Mouse (Mus musculus) CD4-positive, CD25-positive, alpha-beta regulatory T cell, adult 4 months (primary cell): ENCODE measurements around the gene Cd300lf. TPM values are rescaled to one million over a fixed set of nuclear protein-coding genes. Genes with fewer than 3 reads are reported as not detected.

Experiments
- ATAC-seq: one replicate; pipeline ENCODE4 v1.8.0; 2017
- polyA plus RNA-seq, 2 experiments: library from polyadenylated mRNA; unstranded; fragments of 100-300 nt; shearing (Covaris generic); gene quantifications; one replicate each; pipeline ENCODE4 v1.2.1; 2017

Gene Cd300lf
- polyA plus RNA-seq, 2 experiments from 2014 or later = 0.51 to 1.0 TPM

- no peak for ATAC-seq
Measured at GRCm38 (mm10) chr11:115075407-115075806, 58.4 kb downstream of the Cd300lf start.

- no peak for ATAC-seq
Measured at GRCm38 (mm10) chr11:115073002-115073401, 60.8 kb downstream of the Cd300lf start.

- ATAC-seq = no peak
Measured at GRCm38 (mm10) chr11:115071631-115072294, 62.0 kb downstream of the Cd300lf start.

GRCm38 (mm10) chr11:115071015-115071551 lies 62.7 kb downstream of the Cd300lf start:
- no peak for ATAC-seq

- no peak for ATAC-seq
Measured at GRCm38 (mm10) chr11:115066768-115067167, 67.0 kb downstream of the Cd300lf start.

Other genes with a start within 250 kb of the Cd300lf start
- under 1 TPM; 0.11 to 0.37 TPM for gene Cd300a, start 244.0 kb downstream of the Cd300lf start, polyA plus RNA-seq
- gene Cd300lb, start 199.6 kb downstream of the Cd300lf start, polyA plus RNA-seq = under 1 TPM in 1 of 2 experiments, not detected in 1; 0.34 TPM
- not detected for gene Cd300c, start 164.8 kb downstream of the Cd300lf start, polyA plus RNA-seq
- gene Cd300ld, start 144.1 kb downstream of the Cd300lf start, polyA plus RNA-seq = not detected
- under 1 TPM in 1 of 2 experiments, not detected in 1; 0.54 TPM for gene Cd300c2, start 132.1 kb downstream of the Cd300lf start, polyA plus RNA-seq
- gene Cd300ld2, start 117.8 kb downstream of the Cd300lf start, polyA plus RNA-seq = not detected
- not detected for gene Cd300ld4, start 107.0 kb downstream of the Cd300lf start, polyA plus RNA-seq
- not detected for gene Cd300ld5, start 96.2 kb downstream of the Cd300lf start, polyA plus RNA-seq
- gene Cd300ld3, start 85.6 kb downstream of the Cd300lf start, polyA plus RNA-seq = not detected
- under 1 TPM in 1 of 2 experiments, not detected in 1; 0.29 TPM for gene Cd300e, start 71.8 kb downstream of the Cd300lf start, polyA plus RNA-seq
- gene Rab37, start 42.6 kb downstream of the Cd300lf start, polyA plus RNA-seq = 100 to 1,000 TPM; 156 to 274 TPM
- 100 to 1,000 TPM; 162 to 222 TPM for gene Slc9a3r1, start 29.3 kb upstream of the Cd300lf start, polyA plus RNA-seq
- gene Tmem104, start 53.5 kb upstream of the Cd300lf start, polyA plus RNA-seq = 10 to 100 TPM in 1 of 2 experiments, 1 to 10 TPM in 1; 8.1 to 14.2 TPM
- gene Nat9, start 53.9 kb upstream of the Cd300lf start, polyA plus RNA-seq = 10 to 100 TPM; 12.1 to 18.1 TPM
- not detected for gene Grin2c, start 133.3 kb upstream of the Cd300lf start, polyA plus RNA-seq
- 10 to 100 TPM; 21.6 to 26.8 TPM for gene Fdxr, start 143.1 kb upstream of the Cd300lf start, polyA plus RNA-seq
- 1 to 10 TPM; 1.1 to 1.6 TPM for gene Fads6, start 163.7 kb upstream of the Cd300lf start, polyA plus RNA-seq
- not detected for gene Otop2, start 173.2 kb upstream of the Cd300lf start, polyA plus RNA-seq
- not detected for gene Ush1g, start 188.0 kb upstream of the Cd300lf start, polyA plus RNA-seq
- gene Otop3, start 200.7 kb upstream of the Cd300lf start, polyA plus RNA-seq = not detected
- 1 to 10 TPM; 2.4 to 3.9 TPM for gene Hid1, start 233.8 kb upstream of the Cd300lf start, polyA plus RNA-seq
- not detected for gene Cdr2l, start 247.9 kb upstream of the Cd300lf start, polyA plus RNA-seq